Mouse (Mus musculus) stomach, postnatal 0 days (tissue): ENCODE data around the gene Hexa.

Source experiments
- CTCF ChIP-seq: IDR thresholded peaks from 2 replicates; pipeline ENCODE4 v1.5.1; 2016; ENCODE audit warnings: antibody characterized with exemption, low read depth, mild to moderate bottlenecking, moderate library complexity
- EP300 ChIP-seq: optimal IDR thresholded peaks from 2 replicates; pipeline ENCODE3; 2016; ENCODE audit warnings: antibody characterized with exemption

DNA sequence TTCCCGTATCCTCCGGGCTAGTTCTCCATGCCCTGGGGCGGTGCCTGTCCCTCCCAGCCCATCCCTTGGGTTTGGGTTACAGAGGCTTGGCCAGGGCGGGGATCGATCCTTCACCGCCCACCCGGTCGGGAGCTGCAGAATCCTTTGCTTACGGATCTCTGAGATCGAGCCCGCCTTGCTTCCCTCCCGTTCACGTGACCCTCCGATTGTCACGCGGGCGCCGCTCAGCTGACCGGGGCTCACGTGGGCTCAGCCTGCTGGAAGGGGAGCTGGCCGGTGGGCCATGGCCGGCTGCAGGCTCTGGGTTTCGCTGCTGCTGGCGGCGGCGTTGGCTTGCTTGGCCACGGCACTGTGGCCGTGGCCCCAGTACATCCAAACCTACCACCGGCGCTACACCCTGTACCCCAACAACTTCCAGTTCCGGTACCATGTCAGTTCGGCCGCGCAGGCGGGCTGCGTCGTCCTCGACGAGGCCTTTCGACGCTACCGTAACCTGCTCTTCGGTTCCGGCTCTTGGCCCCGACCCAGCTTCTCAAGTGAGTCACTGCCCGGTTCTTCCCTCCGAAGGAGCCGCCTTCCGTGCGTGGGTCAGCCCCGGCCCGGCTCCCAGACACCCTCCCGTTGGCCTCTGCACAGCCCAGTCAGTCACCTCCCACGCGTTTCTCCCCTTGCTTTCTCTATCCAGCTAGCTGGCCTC lies at the start of gene Hexa, which contains the start of gene Tmem202:
- TF ChIP-seq CTCF (no peak), EP300 (no peak)
